Mouse (Mus musculus) liver, embryonic 14.5 days (tissue): ENCODE results near the gene Aco1. TPM values are rescaled to one million over a fixed set of nuclear protein-coding genes. Genes with fewer than 3 reads are reported as not detected.

Experiments
- ATAC-seq: fragments of 200-750 bp; cut with Nextera tagmentation; 2 replicates; pipeline ENCODE4 v1.8.0; 2017; ENCODE audit warnings: moderate number of reproducible peaks, mild to moderate bottlenecking, moderate library complexity; ENCODE audit not compliant: insufficient read depth
- DNase-seq, 3 experiments: peaks; one replicate each; pipeline ENCODE4 v3.0.0-alpha.2; 2012 to 2013; ENCODE audit warnings: low read depth in 3 of 3, low spot score in 3 of 3
- H3K27ac ChIP-seq: fragments of 300-500 bp; sonication (generic); 2 replicates; pipeline ENCODE4 v1.5.1; 2014; ENCODE audit warnings: moderate library complexity, mild to moderate bottlenecking, control low read depth, inconsistent platforms
- H3K27me3 ChIP-seq: fragments of 300-500 bp; sonication (generic); 2 replicates; pipeline ENCODE4 v1.6.1; 2014; ENCODE audit warnings: mild to moderate bottlenecking, low read length, moderate library complexity; ENCODE audit not compliant: control insufficient read depth, insufficient read depth
- H3K36me3 ChIP-seq: fragments of 300-500 bp; sonication (generic); replicated peaks from 2 replicates; pipeline ENCODE4 v1.6.1; 2014; ENCODE audit warnings: low read depth; ENCODE audit not compliant: control insufficient read depth, insufficient read depth
- H3K4me1 ChIP-seq, 2 experiments: fragments of 200-500 bp in 1 of 2; fragments of 300-500 bp in 1 of 2; sonication (generic) in 1 of 2; replicated peaks; 2 replicates each; pipeline ENCODE4 v1.6.1; 2012 to 2014; ENCODE audit warnings: antibody characterized with exemption in 1 of 2, inconsistent platforms in 1 of 2, low read length in 1 of 2; ENCODE audit not compliant: control insufficient read depth in 2 of 2, insufficient read depth in 2 of 2
- H3K4me2 ChIP-seq: fragments of 300-500 bp; sonication (generic); 2 replicates; pipeline ENCODE4 v1.6.1; 2014; ENCODE audit warnings: low read depth, mild to moderate bottlenecking, control low read depth, moderate library complexity
- H3K4me3 ChIP-seq, 2 experiments: fragments of 200-500 bp in 1 of 2; fragments of 300-500 bp in 1 of 2; sonication (generic) in 1 of 2; 2 replicates each; pipeline ENCODE4 v1.5.1; 2012 to 2014; ENCODE audit warnings: low read depth in 2 of 2, low read length in 2 of 2, mild to moderate bottlenecking in 2 of 2, control low read depth in 1 of 2, inconsistent platforms in 1 of 2, moderate library complexity in 1 of 2; ENCODE audit not compliant: insufficient read depth in 1 of 2
- H3K9ac ChIP-seq: fragments of 300-500 bp; sonication (generic); replicated peaks from 2 replicates; pipeline ENCODE4 v1.6.1; 2014; ENCODE audit warnings: mild to moderate bottlenecking, control low read depth, moderate library complexity
- H3K9me3 ChIP-seq: fragments of 300-500 bp; sonication (generic); 2 replicates; pipeline ENCODE4 v1.6.1; 2016; ENCODE audit warnings: low read length, mixed read lengths; ENCODE audit not compliant: control insufficient read depth
- CTCF ChIP-seq: IDR thresholded peaks from 2 replicates; pipeline ENCODE4 v1.5.1; 2016; ENCODE audit warnings: antibody characterized with exemption, low read depth, control low read depth
- EP300 ChIP-seq: IDR thresholded peaks from 2 replicates; pipeline ENCODE4 v1.6.1; 2016; ENCODE audit warnings: antibody characterized with exemption, low read depth
- WGBS: fragments of 180-500 bp; shearing (Covaris S2); extraction: QIAGEN DNeasy Blood & Tissue Kit; methylation state at CpG from one replicate; pipeline ENCODE4 v1.1.7; 2014; ENCODE audit not compliant: insufficient replicate concordance; 5-methylcytosine and 5-hydroxymethylcytosine counted together
- polyA plus RNA-seq, 2 experiments: library from polyadenylated mRNA; depleted of rRNA in 1 of 2; stranded (reverse) in 1 of 2; unstranded in 1 of 2; fragments of >200 nt; fragmentation: Nextera tagmentation in 1 of 2; extraction: Ambion mirVana in 1 of 2; gene quantifications; 2 replicates each; pipeline versions ENCODE4 v1.2.1 to v1.2.3; 2012 to 2014

Gene Aco1
- polyA plus RNA-seq, 2 experiments = 16.0 to 21.0 TPM

DNA sequence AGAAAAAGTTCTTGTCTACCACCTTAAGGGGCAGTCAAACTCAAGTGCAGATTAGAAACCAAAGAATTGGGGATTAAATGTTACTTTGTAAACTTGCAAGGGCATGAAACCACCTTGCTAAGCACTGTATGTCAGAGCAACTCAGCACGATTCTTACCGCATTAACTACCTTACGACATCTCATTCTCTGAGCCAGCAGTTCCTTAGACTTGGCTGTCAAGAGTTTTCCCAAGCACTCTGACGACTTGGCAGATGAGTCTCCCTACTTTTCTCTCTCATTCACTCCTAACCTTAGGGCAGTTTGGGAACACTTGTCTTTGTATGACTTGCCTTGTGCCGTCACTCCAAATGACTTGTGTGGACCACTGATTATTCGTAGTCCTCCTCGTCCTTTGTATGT, 7.2 kb downstream of the Aco1 start:
- WGBS = 77% methylated on average over 7 of the region's 7 CpGs
- Histone ChIP-seq H3K4me3 (no peak overlapping the region), H3K27ac (no peak overlapping the region), H3K36me3 (no peaks in the 10 kb centered on the region), H3K4me1 (no peaks in the 10 kb centered on the region; a peak in 1 of 4 replicates), H3K9me3 (no peaks in the 10 kb centered on the region), H3K9ac (no peak overlapping the region), H3K4me2 (no peak overlapping the region), H3K27me3 (no peaks in the 10 kb centered on the region)
- no peak for TF ChIP-seq EP300
- TF ChIP-seq CTCF = no peak
- DNase-seq (no peak), ATAC-seq (no peak)

- Histone ChIP-seq H3K9ac (no peak overlapping the region), H3K4me3 (no peak overlapping the region), H3K27me3 (no peaks in the 10 kb centered on the region), H3K4me2 (no peak overlapping the region), H3K27ac (no peak overlapping the region), H3K9me3 (no peaks in the 10 kb centered on the region), H3K36me3 (no peaks in the 10 kb centered on the region), H3K4me1 (peaks cover 0 to 16% of the 10 kb centered on the region in 2 experiments; a peak in 3 of 4 replicates)
- no peak for ATAC-seq
- DNase-seq = no peak
- TF ChIP-seq EP300 (no peak), CTCF (no peak)
- WGBS = 84% methylated on average over 2 of the region's 2 CpGs
Measured at GRCm38 (mm10) chr4:40152771-40153170, 9.9 kb downstream of the Aco1 start.

DNA sequence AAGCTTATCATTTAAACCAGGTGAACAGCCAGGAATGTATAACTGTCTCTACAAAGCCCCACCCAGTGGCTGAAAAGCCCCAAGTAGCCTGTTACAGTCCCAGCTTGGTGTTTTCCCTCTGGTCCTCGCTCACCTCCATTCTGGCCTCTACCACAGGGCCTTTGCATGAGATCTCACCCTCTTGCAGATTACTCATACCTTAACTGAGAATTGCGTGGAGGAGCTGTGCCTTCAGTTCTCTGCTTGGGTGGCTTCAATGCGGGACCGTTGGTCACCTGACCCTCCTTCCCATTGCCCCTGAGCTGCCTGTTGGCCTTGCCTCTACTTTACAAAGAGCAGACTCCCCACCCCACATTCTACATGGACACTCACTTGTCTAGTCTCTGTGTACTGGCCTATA, 10.6 kb downstream of the Aco1 start:
- Histone ChIP-seq H3K4me2 (no peak overlapping the region), H3K27ac (no peak overlapping the region)

GRCm38 (mm10) chr4:40154751-40155150, 11.9 kb downstream of the Aco1 start:
- 83% methylated on average over 4 of the region's 4 CpGs for WGBS
- Histone ChIP-seq H3K36me3 (no peaks in the 10 kb centered on the region), H3K9me3 (no peaks in the 10 kb centered on the region), H3K4me1 (peaks cover 0 to 16% of the 10 kb centered on the region in 2 experiments; a peak in 3 of 4 replicates), H3K27me3 (no peaks in the 10 kb centered on the region), H3K9ac (no peak overlapping the region), H3K27ac (no peak overlapping the region), H3K4me3 (no peak overlapping the region), H3K4me2 (no peak overlapping the region)
- DNase-seq = no peak
- TF ChIP-seq CTCF (no peak), EP300 (no peak)
- ATAC-seq = no peak

More for the DNA sequence above, 10.6 kb downstream of the Aco1 start:
- H3K9ac ChIP-seq = no peak overlapping the region
- no peaks in the 10 kb centered on the region for H3K27me3 ChIP-seq
- H3K4me1 ChIP-seq = peaks cover 0 to 16% of the 10 kb centered on the region in 2 experiments; a peak in 3 of 4 replicates
- ATAC-seq = no peak
- TF ChIP-seq CTCF = no peak
- no peak for TF ChIP-seq EP300
- DNase-seq = no peak
- H3K4me3 ChIP-seq = no peak overlapping the region
- no peaks in the 10 kb centered on the region for H3K36me3 ChIP-seq
- WGBS = 77% methylated on average over 4 of the region's 4 CpGs
- no peaks in the 10 kb centered on the region for H3K9me3 ChIP-seq

DNA sequence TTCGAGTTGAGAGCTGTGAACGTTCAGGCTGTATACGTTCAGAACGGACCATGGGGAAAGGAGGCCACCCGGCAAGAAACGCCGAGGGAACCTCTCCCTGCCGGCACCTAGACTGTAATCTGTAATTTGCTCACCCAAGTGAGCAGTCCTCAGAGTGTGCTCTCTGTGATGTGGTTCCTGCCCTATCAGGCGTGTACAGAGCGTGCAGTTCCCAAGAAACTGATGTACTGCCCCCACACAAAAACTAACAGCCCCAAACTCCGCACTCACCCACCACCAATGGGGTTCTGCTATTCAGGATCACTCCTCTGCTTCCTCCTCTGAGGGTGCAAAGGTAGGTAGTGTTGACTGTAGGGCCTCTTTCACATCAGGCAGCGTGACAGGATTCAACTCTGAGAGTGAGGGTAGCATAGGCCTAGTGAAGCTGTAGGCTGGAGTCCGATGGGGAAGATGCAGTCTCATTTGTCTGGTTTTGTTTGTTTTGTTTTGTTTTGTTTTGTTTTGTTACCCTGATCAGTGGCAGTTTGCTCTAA, 12.7 kb downstream of the Aco1 start:
- DNase-seq = no peak

More for the DNA sequence above, 12.7 kb downstream of the Aco1 start:
- Histone ChIP-seq H3K9ac (no peak overlapping the region), H3K4me2 (no peak overlapping the region), H3K4me1 (peaks cover 0 to 16% of the 10 kb centered on the region in 2 experiments; a peak in 3 of 4 replicates), H3K27me3 (no peaks in the 10 kb centered on the region), H3K9me3 (no peaks in the 10 kb centered on the region), H3K4me3 (no peak overlapping the region), H3K36me3 (no peaks in the 10 kb centered on the region), H3K27ac (no peak overlapping the region)
- WGBS = 68% methylated on average over 13 of the region's 13 CpGs
- TF ChIP-seq EP300 = no peak
- no peak for TF ChIP-seq CTCF
- ATAC-seq = peak; percentile 65; the same call in 1 of the 2 replicates
